Mouse (Mus musculus): ENCODE results near the gene Twistnb. TPM values are rescaled to one million over a fixed set of nuclear protein-coding genes. Genes with fewer than 3 reads are reported as not detected.

The Twistnb gene
- polyA plus RNA-seq, 1 experiment from 2014 or later, result 79.1 TPM

DNA sequence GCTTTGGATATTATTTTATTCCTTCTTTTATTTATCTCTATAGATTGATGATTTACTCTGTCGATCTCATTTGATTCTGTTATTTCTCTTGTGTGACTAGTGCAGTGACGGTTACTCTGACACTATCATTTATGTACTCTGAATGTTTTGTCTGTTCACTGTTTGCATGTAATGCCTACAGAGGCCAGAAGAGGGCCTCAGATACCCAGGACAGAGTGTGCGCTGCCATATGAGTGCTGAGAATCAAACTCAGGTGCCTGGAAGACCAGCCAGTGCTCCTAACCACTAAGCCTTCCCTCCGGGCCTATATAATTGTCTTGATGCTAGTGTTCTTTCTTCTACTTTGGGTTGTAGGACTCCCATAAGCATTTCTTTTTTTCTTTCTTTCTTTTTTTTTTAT, 5.3 kb downstream of the Twistnb start:
- peaks cover 51% of the 10 kb centered on the region for H3K36me3 ChIP-seq
- no peaks in the 10 kb centered on the region for H3K9me3 ChIP-seq (replicated peaks)
- 97% methylated on average over 4 of the region's 4 CpGs for WGBS
- peaks cover 12% of the 10 kb centered on the region for H3K4me1 ChIP-seq
- no peak overlapping the region for H3K4me3 ChIP-seq
- DNase-seq (ENCODE audit: low spot score), result no peak
- H3K27ac ChIP-seq, result no peak overlapping the region
- H3K27me3 ChIP-seq (ENCODE audit: low read depth, poor library complexity, severe bottlenecking), result no peaks in the 10 kb centered on the region

DNA sequence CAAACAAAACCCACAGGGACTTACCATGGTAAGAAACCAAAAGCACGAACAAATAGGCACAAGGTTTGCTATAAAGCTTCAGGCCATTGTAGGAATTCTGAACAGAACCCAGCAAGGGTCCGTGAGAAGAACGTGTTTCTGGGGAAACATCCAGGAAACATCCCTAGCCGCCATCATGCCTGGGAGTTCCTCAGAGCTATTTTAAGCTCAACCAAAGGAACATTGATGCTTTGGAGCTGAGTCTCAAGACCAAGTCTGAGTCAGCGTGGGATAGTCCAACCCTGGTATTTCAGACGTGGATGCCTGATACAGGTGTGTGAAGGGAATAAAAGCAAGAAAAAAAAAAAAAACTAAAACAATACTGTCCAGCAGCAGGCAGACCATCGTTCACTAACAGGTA, 26.0 kb downstream of the Twistnb start:
- Histone ChIP-seq H3K4me3 (no peak overlapping the region), H3K4me1 (no peaks in the 10 kb centered on the region), H3K9me3 (replicated peaks) (no peaks in the 10 kb centered on the region), H3K27me3 (ENCODE audit: low read depth, poor library complexity, severe bottlenecking) (no peaks in the 10 kb centered on the region), H3K27ac (no peak overlapping the region), H3K36me3 (no peaks in the 10 kb centered on the region)
- WGBS, result 86% methylated on average over 7 of the region's 7 CpGs
- no peak for DNase-seq (ENCODE audit: low spot score)

DNA sequence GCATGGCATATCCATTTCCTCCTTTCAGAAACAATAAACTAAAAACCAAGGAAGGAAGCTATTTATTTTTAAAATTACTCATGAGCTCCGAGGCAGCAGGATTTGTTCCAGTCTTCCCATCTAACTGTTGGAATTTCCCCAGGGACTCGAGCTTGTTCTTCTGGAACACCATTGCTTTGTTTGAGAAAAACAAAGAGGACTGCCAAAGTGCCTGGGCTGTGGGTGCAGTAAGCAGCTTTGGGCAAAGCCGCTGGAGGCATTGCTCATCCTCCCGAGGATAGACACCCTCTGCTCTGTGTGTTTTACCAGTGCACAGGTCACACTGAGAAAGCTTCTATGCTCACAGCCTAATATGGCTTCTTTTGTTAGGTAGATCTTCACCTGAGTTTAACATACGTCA, 26.8 kb downstream of the Twistnb start:
- DNase-seq (ENCODE audit: low spot score), result no peak

DNA sequence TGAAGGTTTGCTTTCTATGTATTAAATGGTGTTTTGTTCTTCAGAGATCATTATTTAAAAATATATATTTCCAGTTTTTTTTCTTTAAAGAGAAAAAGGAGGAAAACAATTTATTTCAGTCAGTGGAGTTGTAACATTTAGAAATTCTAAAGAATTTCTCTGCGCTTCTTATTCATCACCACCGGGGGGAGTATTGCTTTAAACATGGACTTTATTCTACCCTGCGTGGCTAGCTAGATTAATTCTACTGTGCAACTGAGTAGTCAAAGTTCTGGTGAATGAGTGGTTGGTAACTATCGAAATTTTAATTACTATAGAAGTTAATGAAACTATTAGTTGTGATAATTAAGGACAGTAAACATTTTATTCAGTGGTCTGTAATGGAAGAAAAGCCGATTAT, 51.5 kb downstream of the Twistnb start:
- no peak overlapping the region for H3K27ac ChIP-seq
- H3K36me3 ChIP-seq, result no peaks in the 10 kb centered on the region
- H3K4me1 ChIP-seq, result no peaks in the 10 kb centered on the region
- DNase-seq (ENCODE audit: low spot score), result no peak
- H3K4me3 ChIP-seq, result no peak overlapping the region
- WGBS, result 32% methylated on average over 5 of the region's 5 CpGs
- no peaks in the 10 kb centered on the region for H3K27me3 ChIP-seq (ENCODE audit: low read depth, poor library complexity, severe bottlenecking)
- H3K9me3 ChIP-seq (replicated peaks), result no peaks in the 10 kb centered on the region

More for the DNA sequence above, 26.8 kb downstream of the Twistnb start:
- WGBS, result 70% methylated on average over 5 of the region's 5 CpGs
- Histone ChIP-seq H3K27ac (no peak overlapping the region), H3K4me1 (no peaks in the 10 kb centered on the region), H3K27me3 (ENCODE audit: low read depth, poor library complexity, severe bottlenecking) (no peaks in the 10 kb centered on the region), H3K4me3 (no peak overlapping the region), H3K9me3 (replicated peaks) (no peaks in the 10 kb centered on the region), H3K36me3 (no peaks in the 10 kb centered on the region)

DNA sequence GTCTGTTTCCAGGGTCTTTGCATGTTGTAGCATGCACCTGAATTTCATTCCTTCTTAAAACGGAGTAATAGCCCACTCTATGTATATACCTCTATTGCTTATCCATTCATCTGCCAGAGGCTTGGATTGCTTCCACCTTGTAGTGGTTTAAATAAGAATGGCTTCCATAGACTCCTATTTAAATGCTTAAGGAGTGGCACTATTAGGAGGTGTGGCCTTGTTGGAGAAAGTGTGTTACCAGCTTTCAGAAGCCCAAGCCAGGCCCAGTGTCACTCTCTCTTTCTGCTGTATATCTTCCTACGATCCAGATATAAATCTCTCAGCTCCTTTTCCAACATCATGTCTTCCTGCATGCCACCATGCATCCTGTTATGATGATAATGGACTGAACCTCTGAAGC, 53.5 kb downstream of the Twistnb start:
- Histone ChIP-seq H3K4me1 (no peaks in the 10 kb centered on the region), H3K9me3 (replicated peaks) (no peaks in the 10 kb centered on the region)

More for the DNA sequence above, 53.5 kb downstream of the Twistnb start:
- no peak overlapping the region for H3K4me3 ChIP-seq
- DNase-seq (ENCODE audit: low spot score), result no peak
- H3K27ac ChIP-seq, result no peak overlapping the region
- H3K36me3 ChIP-seq, result no peaks in the 10 kb centered on the region
- WGBS, result 83% methylated on average over 2 of the region's 2 CpGs
- no peaks in the 10 kb centered on the region for H3K27me3 ChIP-seq (ENCODE audit: low read depth, poor library complexity, severe bottlenecking)

Other genes with a start within 250 kb of the Twistnb start
- gene Efcab10, start 34.8 kb upstream of the Twistnb start, polyA plus RNA-seq (2016; fragmentation: Nextera tagmentation; extraction: Ambion mirVana), result 0.39 and 0.83 TPM in 2 replicates